ENCODE assay signal across 14 mouse cellular contexts in genomic region chr5:114351490-114351889, GRCm38 (mm10). TPM values are rescaled to one million over a fixed set of nuclear protein-coding genes. Genes with fewer than 3 reads are reported as not detected.
DNase-seq lines count a peak whose midpoint lies in the region; ATAC-seq and TF ChIP-seq lines count a peak whose summit lies in the region.
"Had no signal": no experiment of that assay in that cellular context is flagged by ENCODE, and none has a peak within 500 bp of the region (broad histone marks: within the 10 kb centered on the region; RNA-seq: fewer than 3 reads in every experiment).

No protein-coding gene starts in this region.

- H3K4me3 ChIP-seq in heart, adult 2 months = no peak overlapping the region
- no peak overlapping the region for H3K4me3 ChIP-seq in lung, postnatal 0 days (ENCODE audit: low read depth, low read length)
- H3K4me3 ChIP-seq in stomach, postnatal 0 days (ENCODE audit: low read depth, low read length) = no peak overlapping the region
- H3K4me3 ChIP-seq in midbrain, embryonic 14.5 days (replicated peaks; ENCODE audit: low read depth, low read length) = no peak overlapping the region
- H3K4me3 ChIP-seq: embryonic facial prominence, embryonic 15.5 days had no signal

- no peaks in the 10 kb centered on the region for H3K79me2 ChIP-seq in heart, adult 2 months (replicated peaks; ENCODE audit: control insufficient read depth, insufficient read depth, low read length)

- H3K27me3 ChIP-seq in heart, adult 2 months (ENCODE audit: control insufficient read depth, insufficient read depth, low read length) = no peaks in the 10 kb centered on the region
- H3K27me3 ChIP-seq in lung, postnatal 0 days (replicated peaks; ENCODE audit: insufficient read depth, low read length) = no peaks in the 10 kb centered on the region
- H3K27me3 ChIP-seq in stomach, postnatal 0 days (ENCODE audit: control insufficient read depth, insufficient read depth, low read length) = no peaks in the 10 kb centered on the region
- no peaks in the 10 kb centered on the region for H3K27me3 ChIP-seq in midbrain, embryonic 14.5 days (ENCODE audit: control insufficient read depth, insufficient read depth, low read length)
- H3K27me3 ChIP-seq: embryonic facial prominence, embryonic 15.5 days had no signal

- H3K36me3 ChIP-seq in heart, adult 2 months (ENCODE audit: control insufficient read depth, insufficient read depth, low read length) = no peaks in the 10 kb centered on the region
- H3K36me3 ChIP-seq in lung, postnatal 0 days (ENCODE audit: insufficient read depth, low read length) = no peaks in the 10 kb centered on the region
- no peaks in the 10 kb centered on the region for H3K36me3 ChIP-seq in stomach, postnatal 0 days (ENCODE audit: control insufficient read depth, insufficient read depth, low read length)
- H3K36me3 ChIP-seq in midbrain, embryonic 14.5 days (ENCODE audit: control insufficient read depth, insufficient read depth, low read length) = no peaks in the 10 kb centered on the region
- H3K36me3 ChIP-seq: embryonic facial prominence, embryonic 15.5 days had no signal

- TF ChIP-seq EP300 in heart, adult 2 months (IDR thresholded peaks at IDR 0.05; ENCODE audit: insufficient read depth, low read depth, low read length) = no peak
- no peak for TF ChIP-seq EP300 in lung, postnatal 0 days (IDR thresholded peaks at IDR 0.05)
- no peak for TF ChIP-seq EP300 in stomach, postnatal 0 days (optimal IDR thresholded peaks at IDR 0.05)

- intact Hi-C loops in heart, adult 2 months (cut with DNase I) = no loop called here
- intact Hi-C loops in heart, postnatal 25 days (cut with DNase I) = no loop called here

- no peaks in the 10 kb centered on the region for H3K9me3 ChIP-seq in lung, postnatal 0 days (ENCODE audit: low read length)
- H3K9me3 ChIP-seq in stomach, postnatal 0 days (ENCODE audit: control insufficient read depth, low read length) = no peaks in the 10 kb centered on the region
- no peaks in the 10 kb centered on the region for H3K9me3 ChIP-seq in midbrain, embryonic 14.5 days (ENCODE audit: control insufficient read depth, low read length)
- H3K9me3 ChIP-seq: embryonic facial prominence, embryonic 15.5 days had no signal

- H3K4me1 ChIP-seq in heart, adult 2 months (ENCODE audit: control insufficient read depth, insufficient read depth, low read length) = no peaks in the 10 kb centered on the region
- H3K4me1 ChIP-seq in lung, postnatal 0 days (ENCODE audit: insufficient read depth, low read depth, low read length) = no peaks in the 10 kb centered on the region
- no peaks in the 10 kb centered on the region for H3K4me1 ChIP-seq in stomach, postnatal 0 days (replicated peaks; ENCODE audit: control insufficient read depth, insufficient read depth)
- H3K4me1 ChIP-seq in midbrain, embryonic 14.5 days (ENCODE audit: control insufficient read depth, insufficient read depth, low read length) = no peaks in the 10 kb centered on the region

- no peak for DNase-seq in heart, adult 2 months
- no peak for DNase-seq in heart, postnatal 25 days (ENCODE audit: low spot score)
- no peak for DNase-seq in lung, postnatal 0 days (ENCODE audit: low spot score)
- no peak for DNase-seq in lung, postnatal 14 days
- DNase-seq in T-cell, adult 2 months (ENCODE audit: low spot score) = peak; percentile 19
- no peak for DNase-seq in stomach, postnatal 0 days (ENCODE audit: low spot score)
- no peak for DNase-seq in midbrain, embryonic 14.5 days
- DNase-seq: adrenal gland, postnatal 10 days; heart, postnatal 14 days; thymus, postnatal 25 days had no signal

- 55% methylated on average over 10 of the region's 10 CpGs for WGBS in heart, adult 2 months
- 60% methylated on average over 10 of the region's 10 CpGs for WGBS in lung, postnatal 0 days
- 65% methylated on average over 10 of the region's 10 CpGs for WGBS in stomach, postnatal 0 days
- WGBS in midbrain, embryonic 14.5 days = 63% methylated on average over 10 of the region's 10 CpGs

- TF ChIP-seq CTCF in heart, adult 2 months (IDR thresholded peaks at IDR 0.05) = peak; percentile 42
- peak; percentile 55 for TF ChIP-seq CTCF in lung, postnatal 0 days (IDR thresholded peaks at IDR 0.05)
- peak; percentile 47 for TF ChIP-seq CTCF in stomach, postnatal 0 days (IDR thresholded peaks at IDR 0.05; ENCODE audit: low read depth)

- no peak for TF ChIP-seq POLR2A in heart, adult 2 months (IDR thresholded peaks at IDR 0.05; ENCODE audit: insufficient read depth, low read depth, low read length)

- H3K4me2 ChIP-seq in lung, postnatal 0 days (replicated peaks; ENCODE audit: low read depth, low read length) = no peak overlapping the region
- H3K4me2 ChIP-seq in stomach, postnatal 0 days (replicated peaks; ENCODE audit: low read depth) = no peak overlapping the region
- H3K4me2 ChIP-seq in midbrain, embryonic 14.5 days (ENCODE audit: low read length) = no peak overlapping the region
- H3K4me2 ChIP-seq: embryonic facial prominence, embryonic 15.5 days had no signal

- no peak overlapping the region for H3K9ac ChIP-seq in heart, adult 2 months (ENCODE audit: low read depth, low read length)
- no peak overlapping the region for H3K9ac ChIP-seq in lung, postnatal 0 days (replicated peaks; ENCODE audit: low read depth)
- no peak overlapping the region for H3K9ac ChIP-seq in stomach, postnatal 0 days (ENCODE audit: low read length)
- no peak overlapping the region for H3K9ac ChIP-seq in midbrain, embryonic 14.5 days (replicated peaks; ENCODE audit: low read length)
- H3K9ac ChIP-seq: embryonic facial prominence, embryonic 15.5 days had no signal

- no peak for ATAC-seq in lung, postnatal 0 days
- no peak for ATAC-seq in stomach, postnatal 0 days (ENCODE audit: low FRiP score, low TSS enrichment)
- no peak for ATAC-seq in midbrain, embryonic 14.5 days (ENCODE audit: low FRiP score, low TSS enrichment)
- no peak for ATAC-seq in megakaryocyte-erythroid progenitor cell, adult 5-6 weeks (replicated peaks; ENCODE audit: low FRiP score, low TSS enrichment, poor library complexity, severe bottlenecking)
- ATAC-seq: forebrain, embryonic 14.5 days had no signal

- no peak overlapping the region for H3K27ac ChIP-seq in heart, adult 2 months
- no peak overlapping the region for H3K27ac ChIP-seq in lung, postnatal 0 days (ENCODE audit: low read length)
- no peak overlapping the region for H3K27ac ChIP-seq in stomach, postnatal 0 days (replicated peaks)
- no peak overlapping the region for H3K27ac ChIP-seq in midbrain, embryonic 14.5 days (replicated peaks; ENCODE audit: low read depth, low read length)
- H3K27ac ChIP-seq: embryonic facial prominence, embryonic 15.5 days; kidney, postnatal 0 days had no signal

RNA-seq across cellular contexts. Expression of gene Kctd10, which starts 28.8 kb away (rescaled TPM):
- total RNA-seq in heart, adult 2 months (2021) = 10 to 100 TPM; 48.9 to 51.8 TPM
- 48.0 and 63.5 TPM in 2 replicates for polyA plus RNA-seq in heart, adult 2 months (2012; rRNA removed)
- 10 to 100 TPM; 52.2 to 55.0 TPM for total RNA-seq in heart, postnatal 25 days (2021)
- polyA plus RNA-seq in lung, postnatal 0 days (2015; fragmentation: Nextera tagmentation; extraction: Ambion mirVana) = 223 and 230 TPM in 2 replicates
- polyA plus RNA-seq in stomach, postnatal 0 days (2015; fragmentation: Nextera tagmentation; extraction: Ambion mirVana) = 93.4 and 96.4 TPM in 2 replicates
- 58.7 and 82.4 TPM in 2 replicates for polyA plus RNA-seq in midbrain, embryonic 14.5 days (2014; fragmentation: Nextera tagmentation; extraction: Ambion mirVana)
- 33.3 and 36.1 TPM in 2 replicates for total RNA-seq in megakaryocyte-erythroid progenitor cell, adult 5-6 weeks (2014; fragmentation: Nextera tagmentation)
- 38.8 and 45.1 TPM in 2 replicates for total RNA-seq in megakaryocyte-erythroid progenitor cell, adult 5-6 weeks (2017)

RNA-seq across cellular contexts. Expression of gene Ube3b, which starts 28.9 kb away (rescaled TPM):
- total RNA-seq in heart, adult 2 months (2021) = 100 to 1,000 TPM in 1 of 2 experiments, 10 to 100 TPM in 1; 86.3 to 101 TPM
- polyA plus RNA-seq in heart, adult 2 months (2012; rRNA removed) = 84.2 and 103 TPM in 2 replicates
- 10 to 100 TPM; 85.4 to 93.5 TPM for total RNA-seq in heart, postnatal 25 days (2021)
- polyA plus RNA-seq in lung, postnatal 0 days (2015; fragmentation: Nextera tagmentation; extraction: Ambion mirVana) = 28.9 and 30.1 TPM in 2 replicates
- 19.4 and 20.9 TPM in 2 replicates for polyA plus RNA-seq in stomach, postnatal 0 days (2015; fragmentation: Nextera tagmentation; extraction: Ambion mirVana)
- 42.7 and 49.2 TPM in 2 replicates for polyA plus RNA-seq in midbrain, embryonic 14.5 days (2014; fragmentation: Nextera tagmentation; extraction: Ambion mirVana)
- total RNA-seq in megakaryocyte-erythroid progenitor cell, adult 5-6 weeks (2014; fragmentation: Nextera tagmentation) = 39.5 and 50.3 TPM in 2 replicates
- 16.6 and 17.3 TPM in 2 replicates for total RNA-seq in megakaryocyte-erythroid progenitor cell, adult 5-6 weeks (2017)
